Mouse (Mus musculus) ES-Bruce4 (cell line): Measurements from ENCODE around the gene Rora.

Experiments
- CTCF ChIP-seq: IDR thresholded peaks from one replicate; pipeline ENCODE4 v1.8.1; 2011; ENCODE audit warnings: low read depth, low read length
- EP300 ChIP-seq: IDR thresholded peaks from 2 replicates; pipeline ENCODE4 v1.6.1; 2011; ENCODE audit warnings: low read depth, low read length; ENCODE audit not compliant: insufficient read depth
- POLR2A ChIP-seq: IDR thresholded peaks from one replicate; pipeline ENCODE4 v1.8.1; 2011; ENCODE audit warnings: low read length; ENCODE audit not compliant: insufficient read depth

- TF ChIP-seq POLR2A: no peak
- TF ChIP-seq CTCF: no peak
- TF ChIP-seq EP300: no peak
These were observed 511.7 kb downstream of the Rora start for GRCm38 (mm10) chr9:69165096-69165836.
